Mouse (Mus musculus) liver, embryonic 14.5 days (tissue): ENCODE results near the gene Cic.

ENCODE experiments used
- CTCF ChIP-seq: IDR thresholded peaks from 2 replicates; pipeline ENCODE4 v1.5.1; 2016; ENCODE audit warnings: antibody characterized with exemption, low read depth, control low read depth
- EP300 ChIP-seq: IDR thresholded peaks from 2 replicates; pipeline ENCODE4 v1.6.1; 2016; ENCODE audit warnings: antibody characterized with exemption, low read depth

DNA sequence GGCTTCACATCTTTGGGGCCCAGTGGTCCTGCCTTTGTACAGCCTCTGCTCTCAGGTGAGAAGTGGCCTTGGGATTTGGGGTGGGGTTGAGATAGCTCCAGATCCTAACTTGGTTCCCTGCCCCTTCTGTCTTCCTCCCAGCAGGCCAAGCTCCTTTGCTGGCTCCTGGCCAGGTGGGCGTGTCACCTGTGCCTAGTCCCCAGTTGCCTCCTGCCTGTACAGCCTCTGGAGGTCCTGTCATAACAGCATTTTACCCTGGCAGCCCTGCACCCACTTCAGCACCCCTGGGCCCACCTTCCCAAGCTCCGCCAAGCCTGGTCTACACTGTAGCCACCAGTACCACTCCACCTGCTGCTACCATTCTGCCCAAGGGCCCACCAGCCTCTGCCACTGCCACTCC, 23.4 kb downstream of the Cic start:
- TF ChIP-seq CTCF = no peak
- no peak for TF ChIP-seq EP300
